Mouse (Mus musculus) megakaryocyte-erythroid progenitor cell, adult 5-6 weeks (primary cell): ENCODE results near the gene Hus1. TPM values are rescaled to one million over a fixed set of nuclear protein-coding genes. Genes with fewer than 3 reads are reported as not detected.

Experiments
- ATAC-seq: replicated peaks from 2 replicates; pipeline ENCODE4 v1.8.0; 2016; ENCODE audit warnings: mild to moderate bottlenecking, inconsistent platforms; ENCODE audit not compliant: severe bottlenecking, poor library complexity, low FRiP score, low TSS enrichment
- total RNA-seq, 2 experiments: library from RNA; stranded (forward) in 1 of 2; stranded (reverse) in 1 of 2; fragments of 200-1000, 215-1000 nt in 1 of 2; fragments of >200 nt in 1 of 2; fragmentation: Nextera tagmentation in 1 of 2; gene quantifications; 2 replicates each; pipeline ENCODE4 v1.2.3; 2014 to 2017

The Hus1 gene
- 36.2 and 36.5 TPM in 2 replicates for total RNA-seq (2014; fragmentation: Nextera tagmentation)
- total RNA-seq (2017), result 28.1 and 30.3 TPM in 2 replicates

DNA sequence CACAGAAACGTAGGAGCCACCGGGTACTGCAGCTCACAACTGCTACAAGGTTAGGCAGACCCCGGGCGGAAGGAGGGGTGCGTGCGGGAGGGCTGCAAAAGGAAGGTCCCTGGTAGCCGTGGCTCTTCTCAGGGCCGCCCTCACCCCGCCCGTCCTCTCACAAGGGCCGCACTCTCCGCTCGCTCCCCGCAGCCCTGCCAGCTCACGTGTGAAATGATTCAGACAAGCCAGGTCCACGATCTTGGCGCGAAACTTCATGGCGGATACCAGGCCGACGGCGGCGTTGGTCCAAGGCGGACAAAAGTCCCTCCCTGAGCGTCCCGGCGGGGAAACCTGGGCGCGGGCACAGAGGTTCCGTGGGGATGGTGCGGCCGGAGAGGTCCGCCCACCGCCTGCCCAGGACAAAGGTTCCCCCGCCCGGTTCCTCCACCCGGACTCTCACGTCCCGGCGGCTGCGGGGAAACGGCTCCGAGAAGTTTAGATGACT is at the start of gene Hus1:
Gene Hus1 (minus strand): TSS at position 339 of the 487 bp plus-strand sequence.
- ATAC-seq, result peak; percentile 95

- ATAC-seq, result no peak
Measured at GRCm38 (mm10) chr11:9060484-9060883, 49.5 kb upstream of the Hus1 start.

DNA sequence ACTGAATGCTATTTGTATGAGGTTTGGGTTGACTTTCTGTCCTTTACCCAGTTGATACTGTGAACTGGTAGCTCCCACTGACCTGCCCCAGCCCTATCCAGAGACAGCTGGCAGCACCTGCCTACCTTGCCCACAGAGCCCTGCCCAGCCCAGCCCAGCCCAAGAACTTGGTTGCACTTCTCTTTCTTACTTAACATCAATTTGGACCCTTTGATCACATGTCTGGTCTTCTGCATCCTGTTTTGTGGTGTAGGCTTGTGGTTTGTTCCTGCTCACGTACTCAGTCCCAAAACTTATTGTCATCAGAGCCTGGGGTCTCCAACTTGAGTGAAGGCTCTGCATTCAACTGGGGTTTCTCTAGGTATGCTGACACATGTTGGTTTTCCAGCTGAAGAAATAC is 49.0 kb upstream of the Hus1 start:
- ATAC-seq, result no peak

GRCm38 (mm10) chr11:9057711-9058110 is 46.7 kb upstream of the Hus1 start:
- ATAC-seq, result no peak

DNA sequence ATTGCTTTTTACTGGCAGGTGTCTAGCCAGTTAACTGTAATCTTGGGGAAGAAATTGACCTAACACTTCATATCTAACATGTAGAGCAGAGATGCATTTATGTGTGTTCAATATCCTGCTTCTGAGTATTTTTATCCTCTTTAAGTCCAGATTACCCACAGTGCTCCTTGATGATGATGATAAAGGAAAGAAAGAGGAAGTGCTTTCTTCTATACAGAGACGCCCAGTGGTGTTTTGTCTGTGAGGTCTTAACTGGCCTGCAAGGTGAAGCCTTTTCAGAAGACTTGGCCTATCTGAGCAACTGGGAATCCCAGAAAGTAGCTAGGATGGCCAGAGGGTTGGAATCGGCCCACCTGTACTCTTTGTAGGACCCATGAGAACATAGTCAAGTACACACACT is 45.9 kb upstream of the Hus1 start:
- no peak for ATAC-seq

GRCm38 (mm10) chr11:9051895-9052294 is 40.9 kb upstream of the Hus1 start:
- ATAC-seq, result no peak

GRCm38 (mm10) chr11:9050241-9050640 is 39.2 kb upstream of the Hus1 start:
- ATAC-seq, result no peak

GRCm38 (mm10) chr11:9048703-9049060 is 37.7 kb upstream of the Hus1 start, which contains the start of gene Sun3:
Sun3 (minus strand) TSS chr11:9048991.
- ATAC-seq, result peak; percentile 78

GRCm38 (mm10) chr11:9048011-9048702 is 37.2 kb upstream of the Hus1 start, which contains the start of gene Gm11992:
Gm11992 (plus strand) TSS chr11:9048594.
- peak; percentile 99 for ATAC-seq

DNA sequence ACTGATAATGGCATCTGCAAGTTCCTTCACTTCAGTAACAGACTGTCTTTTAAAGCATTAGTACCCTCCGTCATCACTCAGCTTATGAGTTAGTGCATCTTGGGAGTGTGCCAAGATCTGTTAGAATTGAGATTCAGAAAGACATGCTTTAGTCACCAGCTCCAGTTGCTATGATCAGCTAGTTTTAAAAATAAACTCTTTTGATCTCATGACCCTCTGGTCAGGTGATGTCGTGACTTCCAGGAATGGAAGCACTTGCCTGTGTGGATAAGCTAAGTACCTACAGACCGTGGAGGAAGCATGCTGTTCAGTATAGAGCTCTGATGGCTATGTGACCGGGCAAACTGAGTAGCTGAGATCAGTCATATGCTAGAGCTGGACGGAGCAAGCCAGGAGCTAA is 36.1 kb upstream of the Hus1 start:
- no peak for ATAC-seq

DNA sequence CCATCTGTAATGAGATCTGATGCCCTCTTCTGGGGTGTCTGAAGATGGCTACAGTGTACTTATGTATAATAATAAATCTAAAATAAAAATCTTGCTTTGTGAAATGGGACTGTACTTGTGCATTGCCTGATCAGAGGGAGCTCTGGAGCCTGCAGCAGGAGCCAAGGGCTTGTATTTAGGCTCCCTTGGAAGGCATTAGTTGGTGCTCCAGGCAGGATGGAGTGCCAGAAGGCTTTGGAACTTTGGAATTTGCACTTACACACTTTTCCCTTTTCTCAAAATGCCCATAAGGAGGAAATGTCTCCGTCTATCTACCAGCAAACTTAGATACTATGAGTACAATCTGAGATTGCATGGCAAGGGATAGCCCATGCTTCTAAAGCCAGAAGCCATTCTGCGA is 35.6 kb upstream of the Hus1 start:
- no peak for ATAC-seq

GRCm38 (mm10) chr11:9031530-9031929 is 20.5 kb upstream of the Hus1 start:
- no peak for ATAC-seq

DNA sequence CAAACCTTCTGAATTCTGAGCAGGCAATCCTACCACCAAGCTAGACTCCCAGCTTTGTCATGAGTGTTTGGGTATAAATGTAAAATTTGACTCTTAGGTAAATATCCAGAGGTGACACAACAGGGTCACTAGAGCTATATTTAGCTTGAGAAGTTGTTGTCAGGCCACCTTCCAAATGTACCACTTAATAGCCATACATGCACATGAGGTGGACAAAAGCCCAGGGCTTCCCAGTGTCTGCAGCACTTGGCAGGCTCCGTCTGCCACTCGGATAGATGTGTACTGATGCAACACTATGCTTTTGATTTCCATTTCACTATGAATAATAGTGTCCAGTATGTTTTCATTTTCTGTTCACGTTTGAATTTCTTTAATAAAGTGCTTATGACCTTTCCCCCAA is 14.2 kb upstream of the Hus1 start:
- no peak for ATAC-seq

DNA sequence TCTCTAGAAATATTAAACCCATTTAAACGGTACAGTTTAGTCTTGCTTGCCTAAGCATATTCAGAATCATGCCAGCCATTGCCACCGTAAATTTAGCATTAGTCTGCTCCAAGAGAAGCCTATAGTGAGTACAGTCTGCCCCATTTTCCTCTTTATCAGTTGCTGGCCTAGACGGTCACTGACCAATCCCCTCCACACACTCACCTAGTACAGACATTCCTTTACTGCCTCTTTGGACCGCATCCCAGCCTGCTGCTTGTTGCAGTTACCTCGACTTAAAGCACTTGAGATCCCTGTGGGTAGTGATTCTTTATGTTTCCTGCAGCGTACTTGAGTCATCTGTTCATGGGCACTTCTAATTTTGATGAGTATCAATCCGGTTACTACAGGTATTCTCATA is 13.8 kb upstream of the Hus1 start:
- no peak for ATAC-seq

- no peak for ATAC-seq
Measured at GRCm38 (mm10) chr11:9020207-9020606, 9.2 kb upstream of the Hus1 start.

GRCm38 (mm10) chr11:9018491-9019267 is 7.7 kb upstream of the Hus1 start:
- no peak for ATAC-seq

DNA sequence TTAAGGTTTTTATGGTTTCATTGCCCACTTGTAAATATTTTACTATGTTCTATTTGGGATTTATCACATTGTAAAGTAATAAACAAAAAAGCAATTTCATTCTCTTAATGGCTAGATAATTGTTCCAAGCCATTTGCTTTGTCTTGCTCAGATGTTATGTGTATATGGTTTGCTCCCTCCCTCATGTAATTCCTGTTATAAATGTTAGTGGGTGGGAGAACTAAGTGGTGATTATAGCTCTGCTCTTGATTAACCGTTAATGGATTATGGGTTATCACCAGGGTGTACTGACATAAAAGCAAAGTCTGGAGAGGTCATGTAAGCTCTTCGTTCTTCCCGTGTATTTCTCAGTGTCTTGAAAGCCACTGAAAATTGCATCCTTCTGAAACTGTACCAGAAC is 3.7 kb upstream of the Hus1 start:
- ATAC-seq, result no peak

DNA sequence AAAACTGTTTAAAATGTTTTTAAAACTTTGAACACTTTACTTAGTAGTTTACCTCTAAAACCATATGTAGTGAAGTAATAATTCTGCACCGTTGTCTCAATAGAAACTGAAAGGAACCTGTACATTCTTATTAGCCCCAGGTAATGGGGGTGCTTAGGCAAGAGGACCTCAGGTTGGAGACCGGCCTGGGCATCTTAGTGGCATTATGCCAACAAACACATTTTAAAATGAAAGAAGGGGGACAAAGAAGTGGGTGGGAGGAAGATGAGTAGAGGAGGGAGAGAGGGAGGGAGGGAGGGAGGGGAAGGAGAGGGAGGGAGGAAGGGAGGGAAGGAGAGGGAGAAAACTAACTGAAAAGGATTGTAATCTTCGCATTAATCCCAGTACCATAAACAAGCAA is 357 bp upstream of the Hus1 start:
- 0 out of 2 replicates have a peak, but pooled peaks have one; percentile 0 for ATAC-seq

DNA sequence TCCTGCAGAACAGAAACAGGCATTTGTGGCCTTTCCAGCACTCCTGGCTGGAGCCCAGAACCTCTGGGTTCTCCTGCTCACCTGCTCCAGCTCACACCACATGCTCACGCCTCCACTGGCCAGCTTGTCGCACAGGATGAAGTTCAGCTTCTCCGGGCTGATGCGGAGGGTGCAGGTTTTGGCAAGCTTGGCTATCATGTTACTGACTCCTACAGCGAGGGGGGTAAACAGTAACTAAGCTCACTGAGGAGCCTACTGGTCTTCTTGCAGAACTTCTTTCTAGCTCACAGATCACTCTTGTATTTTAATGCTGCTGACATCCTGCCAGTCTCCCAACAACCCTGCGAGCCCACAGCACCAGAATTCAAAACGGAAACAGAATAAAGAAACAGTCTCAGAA is 575 bp downstream of the Hus1 start:
- peak; percentile 80 for ATAC-seq

GRCm38 (mm10) chr11:9008761-9009160 is 2.2 kb downstream of the Hus1 start:
- no peak for ATAC-seq

GRCm38 (mm10) chr11:8988084-8988483 is 22.9 kb downstream of the Hus1 start:
- ATAC-seq, result no peak
